Mouse (Mus musculus) heart, postnatal 0 days (tissue): ENCODE results near the gene Il17rd. TPM values are rescaled to one million over a fixed set of nuclear protein-coding genes. Genes with fewer than 3 reads are reported as not detected.

ENCODE experiments used
- ATAC-seq: fragments of 200-750 bp; cut with Nextera tagmentation; 2 replicates; pipeline ENCODE4 v1.8.0; 2017; ENCODE audit warnings: low read depth, moderate number of reproducible peaks, moderate library complexity; ENCODE audit not compliant: insufficient read depth
- DNase-seq: peaks from one replicate; pipeline ENCODE4 v3.0.0-alpha.2; 2016; ENCODE audit warnings: low spot score
- H3K27ac ChIP-seq: fragments of 300-500 bp; sonication (generic); 2 replicates; pipeline ENCODE4 v1.5.1; 2014; ENCODE audit warnings: low read depth, mild to moderate bottlenecking
- H3K27me3 ChIP-seq: fragments of 300-500 bp; sonication (generic); 2 replicates; pipeline ENCODE4 v1.6.1; 2014; ENCODE audit warnings: low read length, mixed read lengths; ENCODE audit not compliant: control insufficient read depth, insufficient read depth
- H3K36me3 ChIP-seq: fragments of 300-500 bp; sonication (generic); replicated peaks from 2 replicates; pipeline ENCODE4 v1.6.1; 2014; ENCODE audit warnings: low read length, mixed read lengths; ENCODE audit not compliant: control insufficient read depth, insufficient read depth
- H3K4me1 ChIP-seq: fragments of 300-500 bp; sonication (generic); 2 replicates; pipeline ENCODE4 v1.6.1; 2014; ENCODE audit warnings: antibody characterized with exemption; ENCODE audit not compliant: control insufficient read depth, insufficient read depth
- H3K4me2 ChIP-seq: fragments of 300-500 bp; sonication (generic); 2 replicates; pipeline ENCODE4 v1.6.1; 2014; ENCODE audit warnings: low read depth, mild to moderate bottlenecking, low read length, moderate library complexity
- H3K4me3 ChIP-seq: fragments of 300-500 bp; sonication (generic); 2 replicates; pipeline ENCODE4 v1.5.1; 2014; ENCODE audit warnings: low read depth, low read length
- H3K9ac ChIP-seq: fragments of 300-500 bp; sonication (generic); replicated peaks from 2 replicates; pipeline ENCODE4 v1.6.1; 2014; ENCODE audit warnings: low read depth, low read length, mixed read lengths
- H3K9me3 ChIP-seq: fragments of 300-500 bp; sonication (generic); replicated peaks from 2 replicates; pipeline ENCODE4 v1.6.1; 2016; ENCODE audit warnings: low read length; ENCODE audit not compliant: control insufficient read depth
- CTCF ChIP-seq: IDR thresholded peaks from 2 replicates; pipeline ENCODE4 v1.5.1; 2016; ENCODE audit warnings: antibody characterized with exemption, control low read depth, low read depth
- EP300 ChIP-seq: IDR thresholded peaks from 2 replicates; pipeline ENCODE4 v1.6.1; 2016; ENCODE audit warnings: antibody characterized with exemption, low read depth
- WGBS: fragments of 180-500 bp; shearing (Covaris S2); extraction: QIAGEN DNeasy Blood & Tissue Kit; methylation state at CpG from one replicate; pipeline ENCODE4 v1.1.7; 2014; 5-methylcytosine and 5-hydroxymethylcytosine counted together
- polyA plus RNA-seq: library from polyadenylated mRNA; unstranded; fragments of >200 nt; fragmentation: Nextera tagmentation; extraction: Ambion mirVana; gene quantifications from 2 replicates; pipeline ENCODE4 v1.2.1, GENCODE M21; 2015
- total RNA-seq: library from RNA; depleted of rRNA; stranded (reverse); fragments of >200 nt; gene quantifications from 2 replicates; pipeline ENCODE4 v1.2.3, GENCODE M21; 2014; ENCODE audit warnings: low replicate concordance; rRNA removed

Il17rd gene
- total and polyA plus RNA-seq, 2 experiments from 2014 or later = 0.63 to 4.2 TPM

DNA sequence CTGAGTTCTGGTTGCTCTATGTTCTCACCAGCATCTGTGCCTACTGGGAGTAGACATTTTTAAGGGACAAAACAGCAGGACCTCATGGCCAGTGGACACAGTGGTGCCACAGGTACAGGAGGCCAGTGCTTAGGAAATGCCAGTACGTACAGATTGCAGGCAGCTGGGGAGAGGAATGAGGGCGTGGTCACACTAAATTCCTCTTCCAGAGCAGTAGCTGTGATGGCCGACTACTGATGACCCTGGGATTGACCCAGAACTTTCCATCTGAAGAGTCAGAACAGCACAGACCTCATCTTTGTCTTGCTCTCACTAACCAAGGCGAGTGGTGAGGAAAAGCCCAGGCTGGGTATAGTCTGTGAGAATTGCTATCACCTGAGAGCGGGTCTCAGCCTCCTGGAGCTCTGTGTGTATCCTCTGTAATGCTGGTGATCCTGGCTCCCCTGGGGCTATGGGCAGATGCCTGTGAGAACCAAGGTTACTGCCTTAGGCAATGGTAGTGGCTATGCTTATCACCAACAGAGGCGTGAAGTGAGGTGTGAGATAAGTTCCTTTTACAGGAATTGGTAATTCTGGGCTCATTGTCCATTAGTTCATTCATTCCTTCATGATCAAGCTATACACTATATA is 111.4 kb downstream of the Il17rd start:
- H3K27me3 ChIP-seq = no peaks in the 10 kb centered on the region
- no peak for ATAC-seq
- H3K4me2 ChIP-seq = no peak overlapping the region
- H3K27ac ChIP-seq = peak overlapping the region; percentile 89; the same call in 1 of the 2 replicates
- WGBS = 36% methylated on average over 6 of the region's 6 CpGs
- peaks cover 44% of the 10 kb centered on the region for H3K4me1 ChIP-seq
- no peak overlapping the region for H3K9ac ChIP-seq
- no peak overlapping the region for H3K4me3 ChIP-seq
- no peaks in the 10 kb centered on the region for H3K9me3 ChIP-seq
- DNase-seq = no peak
- H3K36me3 ChIP-seq = no peaks in the 10 kb centered on the region
- TF ChIP-seq EP300 (no peak), CTCF (no peak)

DNA sequence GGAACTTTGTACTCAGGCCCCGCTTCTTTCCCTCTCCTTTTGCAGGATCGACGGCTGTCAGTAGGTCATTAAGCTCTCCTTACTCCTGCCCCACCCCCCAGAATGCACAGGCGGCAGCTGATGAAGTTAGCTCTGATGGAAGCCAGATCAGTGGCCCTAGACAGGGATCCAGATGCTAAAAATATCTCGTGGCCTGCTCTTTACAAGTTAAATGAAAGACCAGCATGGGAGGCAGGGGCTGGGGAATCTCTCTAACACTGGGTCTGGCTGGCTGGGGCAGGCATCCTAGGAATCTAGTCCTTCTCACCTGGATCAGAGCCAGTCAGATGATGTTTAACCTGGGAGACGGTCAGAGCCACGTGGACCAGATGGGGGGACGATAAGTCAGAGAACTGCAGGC is 112.7 kb downstream of the Il17rd start:
- H3K36me3 ChIP-seq = no peaks in the 10 kb centered on the region
- H3K9ac ChIP-seq = no peak overlapping the region
- no peak overlapping the region for H3K4me3 ChIP-seq
- DNase-seq = peak; percentile 88
- TF ChIP-seq EP300 = peak; percentile 96
- TF ChIP-seq CTCF = no peak
- H3K9me3 ChIP-seq = no peaks in the 10 kb centered on the region
- peaks cover 38% of the 10 kb centered on the region for H3K4me1 ChIP-seq
- H3K4me2 ChIP-seq = no peak overlapping the region
- 11% methylated on average over 8 of the region's 8 CpGs for WGBS
- H3K27ac ChIP-seq = peak overlapping the region; percentile 89
- H3K27me3 ChIP-seq = no peaks in the 10 kb centered on the region
- ATAC-seq = peak; percentile 90

DNA sequence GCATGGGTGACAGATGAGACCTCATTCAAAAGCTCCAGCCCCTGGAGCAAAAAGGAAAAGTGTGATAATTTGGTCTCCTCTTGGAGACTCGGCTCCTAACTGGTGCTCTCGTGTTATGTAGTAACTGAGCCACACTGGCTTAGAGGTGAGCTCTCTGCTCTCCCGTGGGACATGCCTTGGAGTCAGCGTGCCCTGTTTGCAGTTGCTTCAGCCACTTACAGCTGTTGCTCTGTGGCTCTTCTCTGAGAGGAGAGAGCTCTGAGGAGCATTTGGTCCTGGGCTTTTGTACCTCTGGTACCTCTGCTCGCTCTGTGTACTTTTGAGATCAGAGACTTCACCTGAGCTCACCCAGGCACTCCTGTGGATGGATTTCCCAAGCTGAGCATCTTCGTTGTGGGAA is 116.3 kb downstream of the Il17rd start:
- Histone ChIP-seq H3K27me3 (no peaks in the 10 kb centered on the region), H3K9me3 (no peaks in the 10 kb centered on the region), H3K36me3 (no peaks in the 10 kb centered on the region), H3K4me3 (no peak overlapping the region), H3K4me1 (peaks cover 24% of the 10 kb centered on the region), H3K27ac (no peak overlapping the region), H3K4me2 (no peak overlapping the region), H3K9ac (no peak overlapping the region)
- DNase-seq (no peak), ATAC-seq (no peak)
- TF ChIP-seq CTCF (no peak), EP300 (no peak)
- 81% methylated on average over 6 of the region's 6 CpGs for WGBS

DNA sequence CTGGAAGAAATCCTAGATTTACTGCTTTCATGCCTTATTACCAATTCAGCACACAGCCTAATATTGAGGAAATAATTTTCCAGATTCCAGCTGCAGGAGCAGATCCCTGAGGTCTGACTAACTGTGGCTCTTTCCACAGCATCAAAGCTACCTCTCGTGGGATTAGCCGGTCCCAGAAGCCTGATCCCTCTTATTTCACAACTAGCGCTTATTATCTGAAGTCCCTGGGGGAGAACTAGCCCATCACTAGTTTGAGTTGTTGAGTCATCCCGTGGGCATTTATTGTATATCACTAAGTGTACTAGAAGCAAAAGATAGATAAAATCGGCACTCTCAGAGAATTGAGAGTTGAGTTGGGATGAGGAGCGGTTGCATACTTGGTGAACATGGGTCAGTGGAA is 117.3 kb downstream of the Il17rd start:
- TF ChIP-seq CTCF (no peak), EP300 (no peak)
- H3K4me2 ChIP-seq = no peak overlapping the region
- no peaks in the 10 kb centered on the region for H3K36me3 ChIP-seq
- no peaks in the 10 kb centered on the region for H3K27me3 ChIP-seq
- H3K27ac ChIP-seq = no peak overlapping the region
- H3K9ac ChIP-seq = no peak overlapping the region
- no peak for DNase-seq
- 63% methylated on average over 6 of the region's 6 CpGs for WGBS
- ATAC-seq = no peak
- no peaks in the 10 kb centered on the region for H3K9me3 ChIP-seq
- H3K4me3 ChIP-seq = no peak overlapping the region
- H3K4me1 ChIP-seq = peaks cover 15% of the 10 kb centered on the region

Other genes starting within 250 kb of the Il17rd start
- gene Asb14, start 144.4 kb upstream of the Il17rd start, total RNA-seq = 6.3 and 7.9 TPM in 2 replicates
- gene Asb14, start 144.4 kb upstream of the Il17rd start, polyA plus RNA-seq = 8.9 and 10.9 TPM in 2 replicates
- 14.9 and 21.1 TPM in 2 replicates for gene Appl1, start 67.7 kb upstream of the Il17rd start, total RNA-seq
- 26.2 and 26.8 TPM in 2 replicates for gene Appl1, start 67.7 kb upstream of the Il17rd start, polyA plus RNA-seq
- gene Hesx1, start 44.5 kb upstream of the Il17rd start, total RNA-seq = not detected in 2 replicates
- gene Hesx1, start 44.5 kb upstream of the Il17rd start, polyA plus RNA-seq = 0.16 TPM in 1 of 2 replicates, not detected in the other
- gene Arhgef3, start 76.0 kb downstream of the Il17rd start, total RNA-seq = 21.4 and 24.1 TPM in 2 replicates
- gene Arhgef3, start 76.0 kb downstream of the Il17rd start, polyA plus RNA-seq = 15.2 and 17.9 TPM in 2 replicates